Mouse (Mus musculus) midbrain, embryonic 12.5 days (tissue): ENCODE data around the gene Nav1. TPM values are rescaled to one million over a fixed set of nuclear protein-coding genes. Genes with fewer than 3 reads are reported as not detected.

Experiments used
- ATAC-seq: fragments of 200-750 bp; cut with Nextera tagmentation; 2 replicates; pipeline ENCODE4 v1.8.0; 2017; ENCODE audit warnings: low read depth, moderate TSS enrichment, moderate library complexity; ENCODE audit not compliant: low FRiP score
- H3K27ac ChIP-seq: fragments of 300-500 bp; sonication (generic); replicated peaks from 2 replicates; pipeline ENCODE4 v1.5.1; 2016; ENCODE audit warnings: mild to moderate bottlenecking
- H3K27me3 ChIP-seq: fragments of 300-500 bp; sonication (generic); 2 replicates; pipeline ENCODE4 v1.6.1; 2016; ENCODE audit warnings: mild to moderate bottlenecking
- H3K36me3 ChIP-seq: fragments of 300-500 bp; sonication (generic); 2 replicates; pipeline ENCODE4 v1.6.1; 2016
- H3K4me1 ChIP-seq: fragments of 300-500 bp; sonication (generic); 2 replicates; pipeline ENCODE4 v1.6.1; 2016
- H3K4me2 ChIP-seq: fragments of 300-500 bp; sonication (generic); replicated peaks from 2 replicates; pipeline ENCODE4 v1.6.1; 2016; ENCODE audit warnings: mild to moderate bottlenecking, moderate library complexity
- H3K4me3 ChIP-seq: fragments of 300-500 bp; sonication (generic); 2 replicates; pipeline ENCODE4 v1.5.1; 2016; ENCODE audit warnings: mild to moderate bottlenecking
- H3K9ac ChIP-seq: fragments of 300-500 bp; sonication (generic); replicated peaks from 2 replicates; pipeline ENCODE4 v1.6.1; 2016; ENCODE audit warnings: mild to moderate bottlenecking, moderate library complexity
- H3K9me3 ChIP-seq: fragments of 300-500 bp; sonication (generic); 2 replicates; pipeline ENCODE4 v1.6.1; 2016; ENCODE audit warnings: mild to moderate bottlenecking
- WGBS: fragments of 180-500 bp; shearing (Covaris S2); methylation state at CpG from one replicate; pipeline ENCODE4 v1.1.7; 2016; 5-methylcytosine and 5-hydroxymethylcytosine counted together
- microRNA-seq: library from miRNA; unstranded; fragments of <30 nt; microRNA quantifications from one replicate; pipeline ENCODE4, GENCODE M21; 2017
- polyA plus RNA-seq: library from polyadenylated mRNA; unstranded; fragments of >200 nt; fragmentation: Nextera tagmentation; extraction: Ambion mirVana; gene quantifications from 2 replicates; pipeline ENCODE4 v1.2.1, GENCODE M21; 2016

Nav1 gene
- polyA plus RNA-seq, 1 experiment from 2014 or later = 25.6 TPM

DNA sequence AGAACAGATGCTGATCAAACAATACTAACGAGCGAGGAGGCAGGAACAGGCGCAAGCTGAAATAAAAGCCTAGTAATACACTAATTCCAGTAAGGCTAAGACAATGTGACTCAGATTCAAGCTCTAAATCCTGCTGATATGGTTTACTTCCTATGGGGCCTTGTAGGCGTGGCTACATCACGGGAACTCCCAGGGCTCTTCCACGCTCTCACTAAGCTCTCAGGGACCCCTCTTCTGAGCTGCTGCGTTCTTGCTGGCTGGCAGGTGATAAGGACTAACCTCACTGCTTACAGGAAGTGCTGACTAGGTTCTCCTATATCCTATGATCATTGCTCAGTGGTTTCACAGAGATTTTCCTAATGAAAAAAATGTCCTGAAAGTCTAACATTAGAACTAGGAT is 201.7 kb downstream of the Nav1 start:
- no peak for ATAC-seq
- no peak overlapping the region for H3K4me3 ChIP-seq
- H3K27ac ChIP-seq = no peak overlapping the region
- no peaks in the 10 kb centered on the region for H3K27me3 ChIP-seq
- 92% methylated on average over 7 of the region's 7 CpGs for WGBS
- H3K4me2 ChIP-seq = no peak overlapping the region
- H3K9me3 ChIP-seq = no peaks in the 10 kb centered on the region
- H3K9ac ChIP-seq = no peak overlapping the region
- peaks cover 95% of the 10 kb centered on the region for H3K36me3 ChIP-seq
- H3K4me1 ChIP-seq = no peaks in the 10 kb centered on the region

DNA sequence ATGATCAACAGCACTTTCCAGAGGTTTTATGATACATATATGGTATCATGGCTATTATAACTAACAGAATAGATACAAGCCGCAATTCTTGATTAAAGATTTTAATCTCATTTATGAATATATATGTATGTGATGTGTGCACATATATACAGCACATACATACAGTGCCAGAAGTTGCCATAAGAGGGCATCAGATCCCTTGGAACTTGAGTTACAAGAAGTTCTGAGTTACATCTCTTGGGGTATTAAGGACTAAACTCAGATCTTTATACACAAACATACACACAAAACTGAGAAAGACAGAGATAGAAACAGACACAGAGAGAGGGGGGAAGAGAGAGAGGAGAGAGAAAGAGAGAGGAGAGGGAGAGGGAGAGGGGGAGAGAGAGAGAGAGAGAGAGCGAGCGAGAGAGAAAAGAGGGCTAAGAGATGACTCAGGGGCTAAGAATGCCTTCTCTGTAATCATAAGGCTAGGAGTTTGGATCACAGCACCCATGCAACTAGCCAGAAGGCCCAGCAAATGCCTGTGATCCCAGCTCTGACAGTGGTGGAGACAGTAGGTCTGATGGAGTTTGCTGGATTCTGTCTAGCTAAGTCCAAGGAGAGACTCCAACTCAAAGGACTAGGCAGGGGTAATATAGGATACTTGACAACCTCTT is 205.5 kb downstream of the Nav1 start:
- no peak for ATAC-seq
- H3K36me3 ChIP-seq = peaks cover 91% of the 10 kb centered on the region
- H3K27ac ChIP-seq = no peak overlapping the region
- 90% methylated on average over 3 of the region's 3 CpGs for WGBS
- no peak overlapping the region for H3K4me3 ChIP-seq
- no peak overlapping the region for H3K9ac ChIP-seq
- H3K27me3 ChIP-seq = no peaks in the 10 kb centered on the region
- no peaks in the 10 kb centered on the region for H3K4me1 ChIP-seq
- no peaks in the 10 kb centered on the region for H3K9me3 ChIP-seq
- no peak overlapping the region for H3K4me2 ChIP-seq

DNA sequence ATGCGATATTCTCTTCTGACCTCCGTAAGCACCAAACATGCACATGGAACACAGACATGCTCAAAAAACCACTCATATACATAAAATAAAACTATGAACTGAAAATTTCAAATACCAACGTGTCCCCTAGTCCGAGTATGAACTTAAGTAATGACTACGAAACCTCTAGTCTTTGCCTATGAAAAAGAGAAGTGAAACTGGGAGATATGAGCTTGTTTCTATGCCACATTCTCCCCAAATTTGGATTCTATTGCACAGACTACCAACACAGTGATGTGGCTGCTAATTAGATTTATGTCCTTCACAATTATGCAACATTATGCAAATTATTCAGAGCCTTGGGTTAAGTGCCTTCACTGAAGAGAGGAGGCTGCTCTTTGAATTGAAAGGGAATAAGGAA is 207.6 kb downstream of the Nav1 start:
- H3K4me3 ChIP-seq = no peak overlapping the region
- no peak overlapping the region for H3K9ac ChIP-seq
- no peak overlapping the region for H3K27ac ChIP-seq
- H3K36me3 ChIP-seq = peaks cover 88% of the 10 kb centered on the region
- no peaks in the 10 kb centered on the region for H3K4me1 ChIP-seq
- ATAC-seq = no peak
- no peaks in the 10 kb centered on the region for H3K9me3 ChIP-seq
- 95% methylated on average over 5 of the region's 5 CpGs for WGBS
- H3K4me2 ChIP-seq = no peak overlapping the region
- no peaks in the 10 kb centered on the region for H3K27me3 ChIP-seq

DNA sequence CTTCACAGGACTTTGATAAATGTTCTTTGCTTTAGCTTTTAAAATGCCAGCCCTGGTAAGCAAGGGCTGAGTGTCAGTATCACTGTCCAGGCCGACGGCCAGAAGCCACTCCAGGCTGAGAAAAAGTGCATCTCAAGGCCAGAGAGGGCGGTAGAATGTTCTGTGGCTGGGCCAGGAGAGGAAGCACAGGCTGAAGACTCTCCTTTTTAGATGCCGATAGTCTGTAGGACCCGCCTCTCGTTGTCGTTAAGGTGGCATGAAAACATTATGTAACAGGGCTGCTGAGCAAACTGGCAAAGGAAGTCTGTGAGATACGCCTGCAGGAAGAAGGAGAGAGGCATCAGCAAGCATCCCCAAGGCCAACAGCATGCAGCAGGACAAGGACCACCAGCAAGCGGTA is 221.9 kb downstream of the Nav1 start:
- WGBS = 90% methylated on average over 9 of the region's 9 CpGs
- peaks cover 82% of the 10 kb centered on the region for H3K36me3 ChIP-seq

More for the DNA sequence above, 221.9 kb downstream of the Nav1 start:
- no peak for ATAC-seq
- H3K4me2 ChIP-seq = no peak overlapping the region
- H3K9ac ChIP-seq = no peak overlapping the region
- 0 out of 2 replicates have a peak, but pooled peaks cover 3% of the 10 kb centered on the region for H3K4me1 ChIP-seq
- no peaks in the 10 kb centered on the region for H3K9me3 ChIP-seq
- no peak overlapping the region for H3K4me3 ChIP-seq
- H3K27ac ChIP-seq = no peak overlapping the region
- H3K27me3 ChIP-seq = no peaks in the 10 kb centered on the region

Small RNA genes within 50 kb of the gene (microRNA-seq; reads per million reads assigned to microRNA genes)
- gene Mir1231 = 1.6 reads per million

Other genes starting within 250 kb of the Nav1 start
- 71.2 and 76.3 TPM in 2 replicates for gene Shisa4, start 232.1 kb downstream of the Nav1 start, polyA plus RNA-seq
- gene Ipo9, start 176.8 kb downstream of the Nav1 start, polyA plus RNA-seq = 177 and 182 TPM in 2 replicates
- gene Csrp1, start 112.8 kb upstream of the Nav1 start, polyA plus RNA-seq = 35.6 and 41.0 TPM in 2 replicates
- gene Phlda3, start 158.8 kb upstream of the Nav1 start, polyA plus RNA-seq = 15.7 and 21.8 TPM in 2 replicates
- gene Tnni1, start 172.1 kb upstream of the Nav1 start, polyA plus RNA-seq = 1.0 and 2.2 TPM in 2 replicates
- 0.20 and 0.32 TPM in 2 replicates for gene Lad1, start 211.3 kb upstream of the Nav1 start, polyA plus RNA-seq
- gene Tnnt2, start 229.1 kb upstream of the Nav1 start, polyA plus RNA-seq = 1.6 and 2.5 TPM in 2 replicates